Mouse (Mus musculus) brain, embryonic 18.5 days (tissue): ENCODE data around the gene Tbc1d2.

ENCODE experiments used
- DNase-seq: peaks from one replicate; pipeline ENCODE4 v3.0.0-alpha.2; 2012; ENCODE audit warnings: low read depth, low spot score

The Tbc1d2 gene

GRCm38 (mm10) chr4:46555762-46556161 lies 94.2 kb downstream of the Tbc1d2 start:
- DNase-seq = no peak
